Mouse (Mus musculus) ovary, postnatal 36 days (tissue): Measurements from ENCODE around the gene Bcorl1.
A peak's percentile ranks its signal among the peaks of the same experiment; 100 is the strongest.

Source experiments
- DNase-seq: peaks from one replicate; pipeline ENCODE4 v3.0.0; 2022; ENCODE audit warnings: low spot score, mixed read lengths

Gene Bcorl1

DNA sequence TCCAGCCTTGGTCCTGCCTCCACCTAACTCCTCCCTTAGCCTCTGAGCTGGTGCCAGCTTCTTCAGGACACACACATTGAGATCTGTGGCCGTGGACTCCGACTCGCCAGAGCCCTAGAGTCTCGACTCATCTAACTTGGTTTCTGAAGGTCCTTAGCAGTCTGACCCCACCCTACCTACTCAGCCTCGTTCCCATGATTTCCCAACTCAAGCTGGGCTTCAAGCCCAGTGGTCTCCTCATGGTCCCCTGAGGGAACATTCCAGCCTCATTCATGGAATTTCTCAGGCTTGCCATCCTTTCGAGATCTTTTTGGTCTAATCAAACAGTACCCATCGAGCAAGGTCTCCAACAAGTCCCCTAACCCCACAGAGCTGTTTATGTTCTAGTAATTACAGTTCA is 100.8 kb downstream of the Bcorl1 start:
- DNase-seq, result no peak

DNA sequence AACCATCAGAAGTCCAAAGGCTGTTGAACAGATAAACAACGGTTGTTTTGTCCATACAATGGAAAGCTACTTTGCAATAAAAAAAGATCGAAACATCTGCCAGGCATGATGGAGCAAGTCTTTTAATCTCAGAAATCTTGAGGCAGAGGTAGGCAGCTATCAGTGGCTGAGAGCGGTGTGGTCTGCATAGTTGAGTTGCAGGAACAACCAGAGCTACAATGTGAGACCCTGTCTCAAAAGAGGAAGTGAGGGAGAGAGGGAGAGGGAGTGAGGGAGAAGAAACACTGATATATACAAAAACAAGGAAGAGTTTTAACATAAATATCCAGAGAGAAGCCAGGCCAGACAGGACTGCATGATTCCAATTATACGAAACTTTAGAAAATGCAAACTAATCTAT is 103.5 kb downstream of the Bcorl1 start:
- no peak for DNase-seq

GRCm38 (mm10) chrX:48449646-48450045 is 108.5 kb downstream of the Bcorl1 start:
- DNase-seq, result peak; percentile 38

- no peak for DNase-seq
These were observed 111.2 kb downstream of the Bcorl1 start for GRCm38 (mm10) chrX:48452231-48452890.

GRCm38 (mm10) chrX:48452931-48453673 is 111.9 kb downstream of the Bcorl1 start:
- peak; percentile 45 for DNase-seq

DNA sequence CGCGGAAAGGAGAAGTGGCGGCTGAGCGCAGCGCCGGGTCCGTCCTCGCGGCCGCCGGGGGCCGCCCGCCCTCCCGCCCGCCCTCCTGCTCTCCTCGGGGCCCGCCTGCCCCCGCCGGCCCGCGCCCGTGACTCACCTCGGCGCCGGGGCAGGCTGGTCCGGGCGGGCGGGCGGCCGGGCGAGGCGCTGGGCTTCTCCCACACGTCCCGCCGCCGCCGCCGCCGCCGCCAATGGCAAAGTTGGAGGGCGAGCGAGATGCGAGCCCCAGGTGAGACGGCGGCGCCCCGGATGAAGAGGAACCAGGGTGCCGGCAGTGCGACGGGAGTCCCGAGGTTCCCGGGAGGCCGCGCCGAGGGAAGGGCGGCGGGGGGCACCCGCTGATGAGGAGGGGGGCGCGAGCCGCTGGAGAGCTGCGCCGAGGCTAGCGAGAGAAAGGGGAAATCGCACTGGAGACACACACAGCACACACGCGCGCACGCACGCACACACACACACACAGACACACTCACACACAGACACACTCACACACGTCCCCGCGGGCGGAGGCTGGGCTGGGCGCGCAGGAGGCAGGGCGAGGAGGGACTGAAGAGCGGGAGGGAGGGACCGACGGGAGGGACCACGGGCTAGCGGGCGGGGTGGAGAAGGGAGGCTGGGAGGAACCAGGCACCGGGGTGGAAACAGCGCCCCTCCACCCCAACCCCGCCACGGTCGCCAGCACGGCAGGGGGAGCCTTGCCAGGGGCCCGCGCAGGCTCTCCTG is 112.8 kb downstream of the Bcorl1 start:
- DNase-seq, result peak; percentile 75

- no peak for DNase-seq
These were observed 113.3 kb downstream of the Bcorl1 start for GRCm38 (mm10) chrX:48454495-48454878.

DNA sequence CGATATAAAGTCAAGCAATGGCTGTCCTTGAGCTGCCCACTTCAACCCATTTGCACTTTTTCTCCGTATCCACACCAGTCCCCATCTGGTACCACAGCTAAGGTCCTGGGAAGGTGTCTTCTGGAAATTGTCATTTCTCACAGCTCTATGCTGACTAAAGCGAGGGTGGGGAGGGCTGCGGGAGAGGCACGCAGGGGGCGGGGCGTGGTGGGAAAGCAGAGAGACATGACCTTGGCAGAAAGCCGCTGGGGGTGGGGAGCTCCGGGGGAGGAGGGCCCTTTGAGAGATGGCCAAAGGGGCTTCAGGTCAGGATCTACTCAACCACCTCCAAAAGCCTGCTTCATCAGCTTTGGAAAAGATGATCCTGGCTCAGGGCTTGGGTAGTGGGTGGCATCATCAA is 113.9 kb downstream of the Bcorl1 start:
- DNase-seq, result peak; percentile 40

DNA sequence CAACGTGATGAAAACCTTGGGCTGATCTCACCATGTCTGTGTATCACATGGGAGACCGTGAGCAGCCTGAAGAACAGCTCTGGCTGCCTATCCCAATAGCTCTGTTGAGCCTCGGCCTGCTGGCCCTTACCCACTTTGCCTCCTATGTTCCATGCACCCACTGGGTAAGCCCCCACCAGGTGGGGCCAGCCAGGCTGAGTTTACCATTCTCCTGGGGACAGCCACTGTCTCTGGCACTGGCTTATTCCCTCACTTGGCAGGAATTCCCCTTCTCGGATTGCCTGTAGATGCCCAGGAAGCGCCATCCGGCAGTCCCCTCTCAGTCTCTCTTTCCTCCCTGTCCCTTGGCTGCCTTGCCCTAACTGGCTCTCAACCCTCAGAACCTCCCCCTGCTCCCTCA is 115.8 kb downstream of the Bcorl1 start:
- DNase-seq, result no peak
